Mouse (Mus musculus) embryonic facial prominence, embryonic 13.5 days (tissue): ENCODE measurements around the gene Crip1. TPM values are rescaled to one million over a fixed set of nuclear protein-coding genes. Genes with fewer than 3 reads are reported as not detected.

ENCODE experiments used
- ATAC-seq: fragments of 200-750 bp; cut with Nextera tagmentation; 2 replicates; pipeline ENCODE4 v1.8.0; 2017; ENCODE audit warnings: low read depth; ENCODE audit not compliant: insufficient number of reproducible peaks, insufficient read depth, low FRiP score, low TSS enrichment
- H3K27ac ChIP-seq: fragments of 300-500 bp; sonication (generic); 2 replicates; pipeline ENCODE4 v1.5.1; 2015; ENCODE audit warnings: moderate library complexity, mild to moderate bottlenecking, inconsistent platforms
- H3K27me3 ChIP-seq: fragments of 300-500 bp; sonication (generic); 2 replicates; pipeline ENCODE4 v1.6.1; 2015; ENCODE audit warnings: mild to moderate bottlenecking, inconsistent platforms
- H3K36me3 ChIP-seq: fragments of 300-500 bp; sonication (generic); 2 replicates; pipeline ENCODE4 v1.6.1; 2015; ENCODE audit warnings: mild to moderate bottlenecking, inconsistent platforms
- H3K4me1 ChIP-seq: fragments of 300-500 bp; sonication (generic); 2 replicates; pipeline ENCODE4 v1.6.1; 2015; ENCODE audit warnings: inconsistent platforms
- H3K4me2 ChIP-seq: fragments of 300-500 bp; sonication (generic); 2 replicates; pipeline ENCODE4 v1.6.1; 2015; ENCODE audit warnings: moderate library complexity, mild to moderate bottlenecking, inconsistent platforms
- H3K4me3 ChIP-seq: fragments of 300-500 bp; sonication (generic); 2 replicates; pipeline ENCODE4 v1.5.1; 2015; ENCODE audit warnings: mild to moderate bottlenecking, inconsistent platforms
- H3K9ac ChIP-seq: fragments of 300-500 bp; sonication (generic); 2 replicates; pipeline ENCODE4 v1.6.1; 2015; ENCODE audit warnings: mild to moderate bottlenecking, inconsistent platforms
- H3K9me3 ChIP-seq: fragments of 300-500 bp; sonication (generic); 2 replicates; pipeline ENCODE4 v1.6.1; 2016; ENCODE audit warnings: inconsistent platforms
- WGBS: fragments of 180-500 bp; shearing (Covaris S2); methylation state at CpG from one replicate; pipeline ENCODE4 v1.1.7; 2015; ENCODE audit warnings: mixed read lengths; 5-methylcytosine and 5-hydroxymethylcytosine counted together
- polyA plus RNA-seq: library from polyadenylated mRNA; unstranded; fragments of >200 nt; fragmentation: Nextera tagmentation; extraction: Ambion mirVana; gene quantifications from 2 replicates; pipeline ENCODE4 v1.2.1, GENCODE M21; 2015

The Crip1 gene
- polyA plus RNA-seq: 224 and 230 TPM in 2 replicates

- Histone ChIP-seq H3K9me3 (no peaks in the 10 kb centered on the region), H3K36me3 (no peaks in the 10 kb centered on the region), H3K27me3 (peaks cover 83% of the 10 kb centered on the region), H3K27ac (no peak within 1 kb of the TSS), H3K9ac (no peak within 1 kb of the TSS; the same call in 1 of the 2 replicates), H3K4me2 (peak within 1 kb of the TSS; percentile 55), H3K4me3 (peak within 1 kb of the TSS; percentile 20), H3K4me1 (peaks cover 31% of the 10 kb centered on the region)
- no peak for ATAC-seq
- WGBS: 6% methylated on average over 45 of the region's 45 CpGs
Observed at GRCm38 (mm10) chr12:113146112-113147057, at the start of gene Crip1. Gene Crip1, plus strand, starts transcription at chr12:113146316.

GRCm38 (mm10) chr12:113097040-113097439, 49.1 kb upstream of the Crip1 start:
- peak overlapping the region; percentile 93 for H3K4me2 ChIP-seq
- peaks cover 34% of the 10 kb centered on the region for H3K4me1 ChIP-seq
- peak overlapping the region; percentile 99 for H3K9ac ChIP-seq
- H3K27ac ChIP-seq: no peak overlapping the region
- no peaks in the 10 kb centered on the region for H3K27me3 ChIP-seq
- peak overlapping the region; percentile 98 for H3K4me3 ChIP-seq
- 87% methylated on average over 5 of the region's 5 CpGs for WGBS
- H3K36me3 ChIP-seq: peaks cover 4% of the 10 kb centered on the region; the same call in 1 of the 2 replicates
- H3K9me3 ChIP-seq: no peaks in the 10 kb centered on the region
- no peak for ATAC-seq

- H3K9me3 ChIP-seq: no peaks in the 10 kb centered on the region
- peak within 1 kb of the TSS; percentile 93 for H3K4me2 ChIP-seq
- H3K36me3 ChIP-seq: peaks cover 11% of the 10 kb centered on the region; the same call in 1 of the 2 replicates
- WGBS: 2% methylated on average over 34 of the region's 53 CpGs
- H3K4me1 ChIP-seq: peaks cover 42% of the 10 kb centered on the region
- peak; percentile 77 for ATAC-seq
- H3K27me3 ChIP-seq: no peaks in the 10 kb centered on the region
- H3K9ac ChIP-seq: peak within 1 kb of the TSS; percentile 99
- peak within 1 kb of the TSS; percentile 98 for H3K4me3 ChIP-seq
- peak within 1 kb of the TSS; percentile 87 for H3K27ac ChIP-seq
Observed at GRCm38 (mm10) chr12:113097749-113098281, 48.3 kb upstream of the Crip1 start, which contains the start of gene Mta1. Gene Mta1, plus strand, starts transcription at chr12:113098278.

GRCm38 (mm10) chr12:113098530-113099151, 47.5 kb upstream of the Crip1 start:
- H3K27ac ChIP-seq: peak overlapping the region; percentile 87
- peak overlapping the region; percentile 93 for H3K4me2 ChIP-seq
- H3K4me3 ChIP-seq: peak overlapping the region; percentile 98
- peak overlapping the region; percentile 99 for H3K9ac ChIP-seq
- peaks cover 19% of the 10 kb centered on the region for H3K36me3 ChIP-seq
- ATAC-seq: 0 out of 2 replicates have a peak, but pooled peaks have one; percentile 15
- H3K4me1 ChIP-seq: peaks cover 42% of the 10 kb centered on the region
- under 1% methylated on average over 34 of the region's 60 CpGs for WGBS
- H3K9me3 ChIP-seq: no peaks in the 10 kb centered on the region
- no peaks in the 10 kb centered on the region for H3K27me3 ChIP-seq

GRCm38 (mm10) chr12:113099470-113100237, 46.5 kb upstream of the Crip1 start:
- Histone ChIP-seq H3K36me3 (peaks cover 24% of the 10 kb centered on the region), H3K9ac (peak overlapping the region; percentile 99), H3K4me2 (peak overlapping the region; percentile 93), H3K9me3 (no peaks in the 10 kb centered on the region), H3K27ac (no peak overlapping the region; the same call in 1 of the 2 replicates), H3K4me1 (peaks cover 42% of the 10 kb centered on the region), H3K4me3 (peak overlapping the region; percentile 98), H3K27me3 (no peaks in the 10 kb centered on the region)
- ATAC-seq: no peak
- WGBS: 20% methylated on average over 6 of the region's 6 CpGs

GRCm38 (mm10) chr12:113100448-113101076, 45.6 kb upstream of the Crip1 start:
- peak overlapping the region; percentile 1; the same call in 1 of the 2 replicates for H3K9ac ChIP-seq

GRCm38 (mm10) chr12:113101251-113101960, 44.7 kb upstream of the Crip1 start:
- Histone ChIP-seq H3K9ac (peak overlapping the region; percentile 1; the same call in 1 of the 2 replicates), H3K4me1 (peaks cover 42% of the 10 kb centered on the region), H3K4me3 (no peak overlapping the region), H3K4me2 (no peak overlapping the region), H3K27me3 (no peaks in the 10 kb centered on the region), H3K36me3 (peaks cover 37% of the 10 kb centered on the region), H3K27ac (no peak overlapping the region), H3K9me3 (peaks cover 4% of the 10 kb centered on the region; the same call in 1 of the 2 replicates)
- 80% methylated on average over 9 of the region's 9 CpGs for WGBS
- no peak for ATAC-seq

More at GRCm38 (mm10) chr12:113100448-113101076, 45.6 kb upstream of the Crip1 start:
- H3K36me3 ChIP-seq: peaks cover 28% of the 10 kb centered on the region
- no peak for ATAC-seq
- no peak overlapping the region for H3K27ac ChIP-seq
- H3K4me1 ChIP-seq: peaks cover 42% of the 10 kb centered on the region
- H3K9me3 ChIP-seq: peaks cover under 1% of the 10 kb centered on the region; the same call in 1 of the 2 replicates
- H3K4me3 ChIP-seq: no peak overlapping the region
- 77% methylated on average over 5 of the region's 5 CpGs for WGBS
- peak overlapping the region; percentile 93; the same call in 1 of the 2 replicates for H3K4me2 ChIP-seq
- no peaks in the 10 kb centered on the region for H3K27me3 ChIP-seq

GRCm38 (mm10) chr12:113102461-113102860, 43.7 kb upstream of the Crip1 start:
- H3K4me3 ChIP-seq: no peak overlapping the region
- H3K9me3 ChIP-seq: peaks cover 4% of the 10 kb centered on the region; the same call in 1 of the 2 replicates
- H3K4me1 ChIP-seq: peaks cover 41% of the 10 kb centered on the region
- no peak for ATAC-seq
- peaks cover 39% of the 10 kb centered on the region for H3K36me3 ChIP-seq
- H3K4me2 ChIP-seq: no peak overlapping the region
- no peaks in the 10 kb centered on the region for H3K27me3 ChIP-seq
- no peak overlapping the region for H3K9ac ChIP-seq
- H3K27ac ChIP-seq: no peak overlapping the region
- 61% methylated on average over 6 of the region's 6 CpGs for WGBS

- Histone ChIP-seq H3K9ac (no peak overlapping the region), H3K27ac (no peak overlapping the region), H3K4me3 (no peak overlapping the region), H3K27me3 (no peaks in the 10 kb centered on the region), H3K4me2 (no peak overlapping the region), H3K4me1 (peaks cover 37% of the 10 kb centered on the region), H3K36me3 (peaks cover 43% of the 10 kb centered on the region), H3K9me3 (peaks cover 4% of the 10 kb centered on the region; the same call in 1 of the 2 replicates)
- 86% methylated on average over 8 of the region's 8 CpGs for WGBS
- no peak for ATAC-seq
Observed at GRCm38 (mm10) chr12:113103846-113104451, 42.2 kb upstream of the Crip1 start.
